Mouse (Mus musculus): ENCODE measurements at regions not wholly inside any gene's neighbourhood (a gene's known extent, or its start where the extent isn't known, plus 50 kb on each side); places are given as distances from the start of the nearest gene placed in this dataset.

GRCm38 (mm10) chr7:64101679-64102078 lies 52.0 kb upstream of the Trpm1 start:
- TF ChIP-seq TAL1 (IDR thresholded peaks at IDR 0.05; ENCODE audit: low read length) = no peak
- TF ChIP-seq GATA1 (IDR thresholded peaks at IDR 0.05; ENCODE audit: low read length) = no peak

Measured in erythroblast, embryonic 14.5 days (primary cell).